Mouse (Mus musculus) urinary bladder, postnatal 14 days (tissue): ENCODE measurements around the gene Ccnk.

ENCODE experiments used
- DNase-seq: peaks from one replicate; pipeline ENCODE4 v3.0.0; 2021; ENCODE audit warnings: low spot score

The Ccnk gene

DNA sequence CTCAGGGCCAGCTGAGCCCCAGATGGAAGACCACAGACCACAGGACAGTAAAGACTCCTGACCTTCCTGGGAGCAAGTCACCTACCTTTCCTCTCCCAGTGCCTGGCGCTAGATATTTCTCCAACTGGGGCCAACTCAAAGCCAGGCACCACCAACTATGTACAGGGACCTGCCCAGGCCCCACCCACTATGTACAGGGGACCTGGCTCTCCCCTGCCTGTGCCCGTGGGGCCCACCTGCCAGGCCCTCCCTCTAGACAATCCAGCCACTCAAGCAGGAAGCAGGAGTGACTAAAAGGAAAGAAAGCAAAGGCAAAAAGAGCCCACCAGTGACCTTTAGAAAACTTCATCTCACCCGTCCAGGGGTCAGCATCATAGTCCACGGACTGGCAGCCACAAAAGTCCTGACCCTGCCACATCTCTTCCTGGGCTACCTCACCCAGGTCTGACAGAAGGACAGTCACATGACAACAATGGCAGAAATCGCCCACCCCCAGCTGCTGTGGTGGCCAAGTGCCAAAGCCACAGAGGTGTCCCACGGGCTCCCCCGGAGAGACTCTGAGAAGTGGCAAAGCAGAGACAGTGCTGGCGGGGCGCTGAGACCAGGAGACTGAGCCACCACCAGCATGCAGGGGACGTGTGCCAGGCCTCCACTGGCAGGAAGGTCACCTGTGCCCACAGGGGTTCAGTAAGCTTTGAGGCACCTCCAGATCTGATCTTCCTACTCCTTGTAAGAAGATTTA is 67.6 kb downstream of the Ccnk start:
- no peak for DNase-seq

DNA sequence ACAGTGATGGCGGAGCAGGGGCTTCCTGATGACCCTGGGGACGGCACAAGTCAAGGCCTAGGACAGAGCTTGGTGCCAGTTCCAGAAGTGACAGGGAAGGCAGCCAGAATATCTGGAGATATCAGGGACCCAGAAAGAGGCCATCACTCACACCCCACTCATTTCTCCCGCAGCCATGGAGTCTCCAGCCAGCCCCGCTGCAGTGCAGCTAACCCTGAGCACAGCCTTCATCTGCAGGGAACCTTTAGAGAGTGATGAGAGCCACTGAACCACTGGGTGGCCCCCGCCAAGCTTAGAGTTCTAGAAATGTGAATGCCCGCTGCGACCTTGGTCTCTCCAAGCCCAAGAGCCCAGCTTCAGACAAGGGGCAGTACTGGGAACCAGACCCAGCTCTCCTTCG is 69.6 kb downstream of the Ccnk start:
- no peak for DNase-seq

- DNase-seq: peak; percentile 59
Observed at GRCm38 (mm10) chr12:108249522-108249921, 70.1 kb downstream of the Ccnk start.

- no peak for DNase-seq
Observed at GRCm38 (mm10) chr12:108251034-108251792, 71.8 kb downstream of the Ccnk start.

GRCm38 (mm10) chr12:108251825-108252542 is 72.6 kb downstream of the Ccnk start:
- no peak for DNase-seq
